Mouse (Mus musculus) neural tube, embryonic 12.5 days (tissue): ENCODE results near the gene Abi1. TPM values are rescaled to one million over a fixed set of nuclear protein-coding genes. Genes with fewer than 3 reads are reported as not detected.

Experiments used
- ATAC-seq: fragments of 200-750 bp; cut with Nextera tagmentation; 2 replicates; pipeline ENCODE4 v1.8.0; 2017; ENCODE audit warnings: low read depth, mild to moderate bottlenecking, moderate TSS enrichment, moderate library complexity; ENCODE audit not compliant: low FRiP score
- H3K27ac ChIP-seq: fragments of 300-500 bp; sonication (generic); 2 replicates; pipeline ENCODE4 v1.5.1; 2016
- H3K27me3 ChIP-seq: fragments of 300-500 bp; sonication (generic); replicated peaks from 2 replicates; pipeline ENCODE4 v1.6.1; 2016; ENCODE audit warnings: mild to moderate bottlenecking
- H3K36me3 ChIP-seq: fragments of 300-500 bp; sonication (generic); 2 replicates; pipeline ENCODE4 v1.6.1; 2016; ENCODE audit warnings: mild to moderate bottlenecking
- H3K4me1 ChIP-seq: fragments of 300-500 bp; sonication (generic); 2 replicates; pipeline ENCODE4 v1.6.1; 2016
- H3K4me2 ChIP-seq: fragments of 300-500 bp; sonication (generic); replicated peaks from 2 replicates; pipeline ENCODE4 v1.6.1; 2016; ENCODE audit warnings: mild to moderate bottlenecking
- H3K4me3 ChIP-seq: fragments of 300-500 bp; sonication (generic); 2 replicates; pipeline ENCODE4 v1.5.1; 2016
- H3K9ac ChIP-seq: fragments of 300-500 bp; sonication (generic); 2 replicates; pipeline ENCODE4 v1.6.1; 2016; ENCODE audit warnings: mild to moderate bottlenecking
- H3K9me3 ChIP-seq: fragments of 300-500 bp; sonication (generic); 2 replicates; pipeline ENCODE4 v1.6.1; 2016; ENCODE audit warnings: mild to moderate bottlenecking
- WGBS: fragments of 180-500 bp; shearing (Covaris S2); methylation state at CpG from one replicate; pipeline ENCODE4 v1.1.7; 2016; 5-methylcytosine and 5-hydroxymethylcytosine counted together
- polyA plus RNA-seq: library from polyadenylated mRNA; unstranded; fragments of >200 nt; fragmentation: Nextera tagmentation; extraction: Ambion mirVana; gene quantifications from 2 replicates; pipeline ENCODE4 v1.2.1, GENCODE M21; 2016

The Abi1 gene
- polyA plus RNA-seq: 45.3 and 46.9 TPM in 2 replicates

- Histone ChIP-seq H3K27me3 (no peaks in the 10 kb centered on the region), H3K27ac (peak within 1 kb of the TSS; percentile 96), H3K4me1 (peaks cover 10% of the 10 kb centered on the region; the same call in 1 of the 2 replicates), H3K36me3 (no peaks in the 10 kb centered on the region), H3K9me3 (no peaks in the 10 kb centered on the region), H3K9ac (peak within 1 kb of the TSS; percentile 80), H3K4me2 (peak within 1 kb of the TSS; percentile 80), H3K4me3 (peak within 1 kb of the TSS; percentile 66)
- peak; percentile 98 for ATAC-seq
- 3% methylated on average over 24 of the region's 24 CpGs for WGBS
Measured at GRCm38 (mm10) chr2:23040001-23040646, at the start of gene Abi1. TSS of gene Abi1 (minus strand) at chr2:23040241.

GRCm38 (mm10) chr2:23084540-23084939, 44.5 kb upstream of the Abi1 start:
- no peak overlapping the region for H3K27ac ChIP-seq
- H3K9ac ChIP-seq: no peak overlapping the region
- no peak overlapping the region for H3K4me2 ChIP-seq
- no peaks in the 10 kb centered on the region for H3K4me1 ChIP-seq
- no peaks in the 10 kb centered on the region for H3K9me3 ChIP-seq
- H3K36me3 ChIP-seq: peaks cover 49% of the 10 kb centered on the region
- no peak for ATAC-seq
- WGBS: 94% methylated on average over 8 of the region's 8 CpGs
- no peak overlapping the region for H3K4me3 ChIP-seq
- no peaks in the 10 kb centered on the region for H3K27me3 ChIP-seq

- 95% methylated on average over 2 of the region's 2 CpGs for WGBS
- Histone ChIP-seq H3K9ac (no peak overlapping the region), H3K4me2 (no peak overlapping the region), H3K4me1 (no peaks in the 10 kb centered on the region), H3K27ac (no peak overlapping the region), H3K36me3 (peaks cover 54% of the 10 kb centered on the region), H3K9me3 (no peaks in the 10 kb centered on the region), H3K27me3 (no peaks in the 10 kb centered on the region), H3K4me3 (no peak overlapping the region)
- no peak for ATAC-seq
Measured at GRCm38 (mm10) chr2:23078588-23078987, 38.5 kb upstream of the Abi1 start.

- H3K36me3 ChIP-seq: peaks cover 48% of the 10 kb centered on the region
- no peak overlapping the region for H3K27ac ChIP-seq
- no peaks in the 10 kb centered on the region for H3K4me1 ChIP-seq
- no peak overlapping the region for H3K4me2 ChIP-seq
- no peak overlapping the region for H3K4me3 ChIP-seq
- no peaks in the 10 kb centered on the region for H3K27me3 ChIP-seq
- no peaks in the 10 kb centered on the region for H3K9me3 ChIP-seq
- ATAC-seq: no peak
- WGBS: 94% methylated on average over 5 of the region's 5 CpGs
- H3K9ac ChIP-seq: no peak overlapping the region
Measured at GRCm38 (mm10) chr2:23077693-23078092, 37.7 kb upstream of the Abi1 start.

GRCm38 (mm10) chr2:23076783-23077182, 36.7 kb upstream of the Abi1 start:
- no peak for ATAC-seq
- Histone ChIP-seq H3K4me2 (no peak overlapping the region), H3K9ac (no peak overlapping the region), H3K36me3 (peaks cover 47% of the 10 kb centered on the region), H3K27ac (no peak overlapping the region), H3K4me3 (no peak overlapping the region), H3K4me1 (no peaks in the 10 kb centered on the region), H3K9me3 (no peaks in the 10 kb centered on the region), H3K27me3 (no peaks in the 10 kb centered on the region)

- no peak overlapping the region for H3K27ac ChIP-seq
- H3K9me3 ChIP-seq: no peaks in the 10 kb centered on the region
- H3K36me3 ChIP-seq: peaks cover 39% of the 10 kb centered on the region
- H3K4me1 ChIP-seq: no peaks in the 10 kb centered on the region
- no peak overlapping the region for H3K4me2 ChIP-seq
- H3K27me3 ChIP-seq: no peaks in the 10 kb centered on the region
- ATAC-seq: no peak
- H3K4me3 ChIP-seq: no peak overlapping the region
- H3K9ac ChIP-seq: no peak overlapping the region
Measured at GRCm38 (mm10) chr2:23075846-23076245, 35.8 kb upstream of the Abi1 start.

- Histone ChIP-seq H3K9me3 (no peaks in the 10 kb centered on the region), H3K4me1 (0 out of 2 replicates have a peak, but pooled peaks cover 3% of the 10 kb centered on the region), H3K4me2 (no peak overlapping the region), H3K36me3 (peaks cover 15% of the 10 kb centered on the region; the same call in 1 of the 2 replicates), H3K9ac (no peak overlapping the region), H3K27ac (no peak overlapping the region), H3K27me3 (no peaks in the 10 kb centered on the region), H3K4me3 (no peak overlapping the region)
- WGBS: 60% methylated on average over 1 of the region's 1 CpGs
- no peak for ATAC-seq
Measured at GRCm38 (mm10) chr2:23071406-23071805, 31.4 kb upstream of the Abi1 start.

- Histone ChIP-seq H3K36me3 (peaks cover 10% of the 10 kb centered on the region; the same call in 1 of the 2 replicates), H3K27me3 (no peaks in the 10 kb centered on the region), H3K9me3 (no peaks in the 10 kb centered on the region), H3K27ac (no peak overlapping the region), H3K9ac (no peak overlapping the region), H3K4me3 (no peak overlapping the region), H3K4me1 (0 out of 2 replicates have a peak, but pooled peaks cover 3% of the 10 kb centered on the region), H3K4me2 (no peak overlapping the region)
- no peak for ATAC-seq
- 95% methylated on average over 2 of the region's 2 CpGs for WGBS
Measured at GRCm38 (mm10) chr2:23070491-23070890, 30.4 kb upstream of the Abi1 start.

GRCm38 (mm10) chr2:23068894-23069744, 29.1 kb upstream of the Abi1 start:
- Histone ChIP-seq H3K4me1 (0 out of 2 replicates have a peak, but pooled peaks cover 3% of the 10 kb centered on the region), H3K9me3 (no peaks in the 10 kb centered on the region), H3K9ac (peak overlapping the region; percentile 81), H3K36me3 (peaks cover 6% of the 10 kb centered on the region; the same call in 1 of the 2 replicates), H3K27me3 (no peaks in the 10 kb centered on the region), H3K27ac (peak overlapping the region; percentile 90), H3K4me2 (peak overlapping the region; percentile 96), H3K4me3 (peak overlapping the region; percentile 67)
- ATAC-seq: peak; percentile 91
- WGBS: under 1% methylated on average over 50 of the region's 50 CpGs

- Histone ChIP-seq H3K4me1 (0 out of 2 replicates have a peak, but pooled peaks cover 3% of the 10 kb centered on the region), H3K4me3 (peak overlapping the region; percentile 67), H3K9me3 (no peaks in the 10 kb centered on the region), H3K9ac (peak overlapping the region; percentile 81), H3K27me3 (no peaks in the 10 kb centered on the region), H3K36me3 (peaks cover 6% of the 10 kb centered on the region; the same call in 1 of the 2 replicates), H3K4me2 (peak overlapping the region; percentile 96), H3K27ac (peak overlapping the region; percentile 90)
- under 1% methylated on average over 21 of the region's 21 CpGs for WGBS
- peak; percentile 79 for ATAC-seq
Measured at GRCm38 (mm10) chr2:23068370-23068737, 28.3 kb upstream of the Abi1 start.

- Histone ChIP-seq H3K9ac (peak within 1 kb of the TSS; percentile 81), H3K27ac (peak within 1 kb of the TSS; percentile 90), H3K36me3 (peaks cover 6% of the 10 kb centered on the region; the same call in 1 of the 2 replicates), H3K4me3 (peak within 1 kb of the TSS; percentile 67), H3K4me1 (0 out of 2 replicates have a peak, but pooled peaks cover 3% of the 10 kb centered on the region), H3K27me3 (no peaks in the 10 kb centered on the region), H3K9me3 (no peaks in the 10 kb centered on the region), H3K4me2 (peak within 1 kb of the TSS; percentile 96)
- 3% methylated on average over 34 of the region's 34 CpGs for WGBS
- ATAC-seq: peak; percentile 93
Measured at GRCm38 (mm10) chr2:23067552-23068369, 27.7 kb upstream of the Abi1 start, which contains the start of gene Acbd5. TSS of gene Acbd5 (plus strand) at chr2:23068167.
